Mouse (Mus musculus): Measurements from ENCODE around the gene Spryd4.

DNA sequence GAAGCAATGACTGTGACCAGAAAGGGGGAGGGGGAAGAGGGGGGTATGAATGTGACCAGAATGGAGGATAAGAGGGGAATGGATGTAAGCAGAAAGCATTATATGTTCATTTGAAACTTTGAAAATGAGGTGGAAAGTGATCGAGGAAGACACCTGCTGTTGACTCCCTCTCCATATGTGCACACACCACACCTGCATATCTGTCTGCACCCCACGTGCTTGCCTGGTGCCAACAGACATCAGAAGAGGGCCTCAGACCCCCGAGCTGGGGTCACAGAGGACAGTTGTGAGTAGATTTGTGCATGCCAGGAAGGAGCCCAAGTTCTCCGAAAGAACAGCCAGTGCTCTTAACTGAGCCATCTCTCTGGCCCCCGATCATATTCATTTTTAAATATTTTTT is 48.3 kb upstream of the Spryd4 start:
- TF ChIP-seq GABPA (IDR thresholded peaks at IDR 0.05; ENCODE audit: low read depth, low read length), result no peak
- TF ChIP-seq MAFK (IDR thresholded peaks at IDR 0.05; ENCODE audit: borderline replicate concordance, low read depth, low read length), result no peak
- no peak for TF ChIP-seq MAZ (IDR thresholded peaks at IDR 0.05; ENCODE audit: low read depth, low read length)
- TF ChIP-seq ELF1 (IDR thresholded peaks at IDR 0.05; ENCODE audit: low read depth, low read length), result no peak
- TF ChIP-seq ZNF384 (IDR thresholded peaks at IDR 0.05; ENCODE audit: low read depth, low read length), result no peak
